Mouse (Mus musculus): ENCODE results near the gene Npcd.

DNA sequence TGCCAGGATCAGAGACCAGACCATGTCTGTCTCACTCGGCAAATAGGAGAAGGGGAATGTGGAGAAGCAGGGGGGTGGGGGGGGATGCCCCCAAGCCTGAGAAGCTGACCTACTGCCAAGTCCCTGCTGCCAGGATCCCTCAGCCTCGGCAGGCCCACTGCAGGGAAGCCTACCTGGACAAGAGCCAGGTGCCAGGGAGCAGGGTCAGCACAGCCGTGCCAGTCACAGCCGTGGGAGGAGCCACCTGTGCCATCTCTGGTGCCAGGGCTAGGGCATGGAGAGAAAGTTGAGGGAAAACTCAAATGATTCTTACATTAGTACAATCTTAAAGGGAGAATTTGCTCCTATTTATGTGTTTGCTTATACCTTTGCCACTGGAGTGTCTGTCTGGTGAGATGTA is 31.7 kb downstream of the Npcd start:
- TF ChIP-seq POLR2A (IDR thresholded peaks at IDR 0.05; ENCODE audit: extremely low read depth, insufficient read depth, low read length) (no peak), CTCF (IDR thresholded peaks at IDR 0.05; ENCODE audit: low read depth, low read length) (no peak)
